Mouse (Mus musculus) stomach, embryonic 14.5 days (tissue): ENCODE measurements around the gene Srf. TPM values are rescaled to one million over a fixed set of nuclear protein-coding genes. Genes with fewer than 3 reads are reported as not detected.

ENCODE experiments used
- ATAC-seq: fragments of 200-750 bp; cut with Nextera tagmentation; 2 replicates; pipeline ENCODE4 v1.8.0; 2017; ENCODE audit warnings: low read depth, moderate TSS enrichment; ENCODE audit not compliant: insufficient number of reproducible peaks, insufficient read depth, low FRiP score
- H3K27ac ChIP-seq: fragments of 300-500 bp; sonication (generic); 2 replicates; pipeline ENCODE4 v1.5.1; 2014; ENCODE audit warnings: mild to moderate bottlenecking, low read length, moderate library complexity, mixed read lengths
- H3K27me3 ChIP-seq: fragments of 300-500 bp; sonication (generic); 2 replicates; pipeline ENCODE4 v1.6.1; 2014; ENCODE audit warnings: low read length, control low read depth, mixed read lengths; ENCODE audit not compliant: control insufficient read depth, insufficient read depth
- H3K36me3 ChIP-seq: fragments of 300-500 bp; sonication (generic); 2 replicates; pipeline ENCODE4 v1.6.1; 2014; ENCODE audit warnings: mild to moderate bottlenecking, control low read depth, low read length, moderate library complexity, mixed read lengths; ENCODE audit not compliant: control insufficient read depth, insufficient read depth
- H3K4me1 ChIP-seq: fragments of 300-500 bp; sonication (generic); 2 replicates; pipeline ENCODE4 v1.6.1; 2014; ENCODE audit warnings: low read length, control low read depth, mixed read lengths; ENCODE audit not compliant: control insufficient read depth, insufficient read depth
- H3K4me2 ChIP-seq: fragments of 300-500 bp; sonication (generic); replicated peaks from 2 replicates; pipeline ENCODE4 v1.6.1; 2014; ENCODE audit warnings: low read depth, low read length, control low read depth
- H3K4me3 ChIP-seq: fragments of 300-500 bp; sonication (generic); 2 replicates; pipeline ENCODE4 v1.5.1; 2014; ENCODE audit warnings: low read depth, low read length, control low read depth
- H3K9ac ChIP-seq: fragments of 300-500 bp; sonication (generic); replicated peaks from 2 replicates; pipeline ENCODE4 v1.6.1; 2014; ENCODE audit warnings: low read depth, mild to moderate bottlenecking, control low read depth, low read length, moderate library complexity, mixed read lengths
- H3K9me3 ChIP-seq: fragments of 300-500 bp; sonication (generic); 2 replicates; pipeline ENCODE4 v1.6.1; 2016; ENCODE audit warnings: low read depth, low read length, control low read depth; ENCODE audit not compliant: control insufficient read depth
- WGBS: fragments of 180-500 bp; shearing (Covaris S2); extraction: QIAGEN DNeasy Blood & Tissue Kit; methylation state at CpG from one replicate; pipeline ENCODE4 v1.1.7; 2014; 5-methylcytosine and 5-hydroxymethylcytosine counted together
- polyA plus RNA-seq: library from polyadenylated mRNA; unstranded; fragments of >200 nt; fragmentation: Nextera tagmentation; extraction: Ambion mirVana; gene quantifications from 2 replicates; pipeline ENCODE4 v1.2.1, GENCODE M21; 2014

Srf gene
- polyA plus RNA-seq, 1 experiment from 2014 or later = 15.7 TPM

DNA sequence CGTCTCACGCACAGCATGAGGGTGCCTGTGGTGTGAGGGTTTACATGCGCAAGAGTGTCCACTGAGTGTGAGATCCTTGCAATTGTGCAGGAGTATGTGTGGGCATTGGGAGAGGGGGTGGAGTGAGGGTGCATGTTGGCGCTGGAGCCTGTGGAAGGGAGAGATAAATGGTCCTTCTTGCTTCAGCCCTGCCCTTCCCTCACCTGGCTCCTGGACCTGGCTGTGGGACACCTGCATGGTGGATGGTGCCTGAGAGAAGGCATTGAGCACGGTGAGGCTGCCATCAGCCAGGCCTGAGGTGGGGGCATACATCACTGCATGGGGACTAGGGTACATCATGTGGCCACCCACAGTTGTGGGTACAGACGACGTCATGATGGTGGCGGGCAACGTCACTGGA, 6.3 kb downstream of the Srf start:
- 90% methylated on average over 9 of the region's 9 CpGs for WGBS
- Histone ChIP-seq H3K36me3 (peaks cover 46% of the 10 kb centered on the region), H3K27ac (no peak overlapping the region), H3K4me2 (no peak overlapping the region), H3K4me1 (peaks cover 33% of the 10 kb centered on the region), H3K4me3 (no peak overlapping the region), H3K27me3 (no peaks in the 10 kb centered on the region), H3K9me3 (no peaks in the 10 kb centered on the region), H3K9ac (no peak overlapping the region)
- no peak for ATAC-seq

GRCm38 (mm10) chr17:46549193-46549592, 6.8 kb downstream of the Srf start:
- no peak overlapping the region for H3K27ac ChIP-seq
- peaks cover 46% of the 10 kb centered on the region for H3K36me3 ChIP-seq
- H3K4me3 ChIP-seq = no peak overlapping the region
- H3K9ac ChIP-seq = no peak overlapping the region
- no peak overlapping the region for H3K4me2 ChIP-seq
- WGBS = 26% methylated on average over 8 of the region's 8 CpGs
- H3K9me3 ChIP-seq = no peaks in the 10 kb centered on the region
- H3K4me1 ChIP-seq = peaks cover 32% of the 10 kb centered on the region
- no peaks in the 10 kb centered on the region for H3K27me3 ChIP-seq
- ATAC-seq = no peak

DNA sequence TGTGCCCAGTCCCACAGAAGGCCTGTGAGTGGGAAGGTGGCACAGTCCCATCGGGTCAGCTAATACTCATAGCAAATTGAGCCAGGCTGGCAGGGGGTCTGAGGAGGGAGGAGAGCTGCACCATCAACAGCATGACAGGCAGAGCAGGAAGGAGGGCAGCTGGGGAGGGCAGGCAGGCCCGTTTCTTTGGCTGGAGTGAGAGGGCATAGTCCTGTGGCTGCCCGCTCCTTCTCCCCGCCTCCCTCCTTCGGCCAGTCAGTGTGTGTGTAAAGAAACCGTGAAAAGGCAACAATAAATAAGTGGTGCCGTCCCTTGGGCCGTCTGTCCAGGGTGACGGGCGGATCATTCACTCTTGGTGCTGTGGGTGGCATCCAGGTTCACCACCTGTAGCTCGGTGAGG, 7.2 kb downstream of the Srf start:
- Histone ChIP-seq H3K4me1 (peaks cover 28% of the 10 kb centered on the region), H3K27ac (no peak overlapping the region), H3K36me3 (peaks cover 46% of the 10 kb centered on the region), H3K4me2 (no peak overlapping the region), H3K27me3 (no peaks in the 10 kb centered on the region), H3K9ac (no peak overlapping the region), H3K4me3 (no peak overlapping the region), H3K9me3 (no peaks in the 10 kb centered on the region)
- WGBS = 67% methylated on average over 11 of the region's 11 CpGs
- no peak for ATAC-seq

DNA sequence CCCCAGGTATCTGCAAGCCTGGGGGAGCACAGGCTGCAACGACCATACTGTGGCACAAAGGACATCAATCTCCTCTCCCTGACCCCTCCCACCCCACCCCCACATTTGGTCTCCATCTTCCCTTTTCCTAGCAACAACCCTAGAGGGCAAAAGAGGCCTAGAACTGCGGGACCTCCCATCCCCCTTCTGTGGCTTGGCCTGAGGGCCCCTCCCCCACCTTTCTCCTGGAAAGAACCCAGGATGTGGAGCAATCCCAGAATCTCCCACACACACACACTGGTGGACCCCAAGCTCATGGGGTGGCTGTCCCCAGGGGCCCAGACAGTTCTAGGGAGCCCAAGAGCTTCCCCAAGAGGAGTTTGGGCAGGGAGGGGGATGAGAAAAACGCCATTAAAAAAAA, 8.1 kb downstream of the Srf start:
- Histone ChIP-seq H3K4me3 (no peak overlapping the region), H3K9me3 (no peaks in the 10 kb centered on the region), H3K27ac (no peak overlapping the region), H3K9ac (no peak overlapping the region), H3K4me2 (no peak overlapping the region), H3K36me3 (peaks cover 46% of the 10 kb centered on the region), H3K4me1 (peaks cover 23% of the 10 kb centered on the region), H3K27me3 (no peaks in the 10 kb centered on the region)
- no peak for ATAC-seq
- WGBS = 23% methylated on average over 3 of the region's 3 CpGs

DNA sequence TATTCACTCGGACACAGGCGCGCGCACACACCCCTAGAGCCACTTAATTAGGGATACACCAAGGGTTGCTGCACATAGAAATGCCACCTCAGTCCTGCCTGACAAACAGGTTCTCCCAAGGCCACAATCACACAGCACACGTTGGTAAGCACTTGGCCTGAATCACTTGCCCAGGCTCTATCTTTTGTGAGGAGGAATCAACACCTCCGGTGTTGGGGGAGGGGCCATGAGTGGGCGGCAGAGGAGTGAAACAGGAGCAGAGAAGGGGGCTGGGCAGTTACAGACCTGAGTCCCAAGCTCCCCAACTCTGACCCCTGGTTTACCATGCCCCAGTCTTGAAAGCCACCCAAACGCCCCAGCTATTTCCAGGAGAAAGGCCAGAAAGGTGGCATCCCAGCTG, 9.0 kb downstream of the Srf start:
- no peak overlapping the region for H3K27ac ChIP-seq
- no peaks in the 10 kb centered on the region for H3K27me3 ChIP-seq
- H3K4me3 ChIP-seq = no peak overlapping the region
- H3K4me1 ChIP-seq = peaks cover 17% of the 10 kb centered on the region
- H3K9me3 ChIP-seq = no peaks in the 10 kb centered on the region
- H3K36me3 ChIP-seq = peaks cover 41% of the 10 kb centered on the region
- peak overlapping the region; percentile 10; the same call in 1 of the 2 replicates for H3K9ac ChIP-seq
- H3K4me2 ChIP-seq = no peak overlapping the region
- ATAC-seq = no peak
- WGBS = 24% methylated on average over 8 of the region's 8 CpGs

GRCm38 (mm10) chr17:46546591-46546990, 9.4 kb downstream of the Srf start:
- Histone ChIP-seq H3K4me1 (peaks cover 17% of the 10 kb centered on the region), H3K9me3 (no peaks in the 10 kb centered on the region), H3K4me3 (peak overlapping the region; percentile 46), H3K27me3 (no peaks in the 10 kb centered on the region), H3K36me3 (peaks cover 37% of the 10 kb centered on the region), H3K9ac (no peak overlapping the region), H3K4me2 (peak overlapping the region; percentile 75), H3K27ac (no peak overlapping the region)
- WGBS = 15% methylated on average over 7 of the region's 7 CpGs
- ATAC-seq = no peak

DNA sequence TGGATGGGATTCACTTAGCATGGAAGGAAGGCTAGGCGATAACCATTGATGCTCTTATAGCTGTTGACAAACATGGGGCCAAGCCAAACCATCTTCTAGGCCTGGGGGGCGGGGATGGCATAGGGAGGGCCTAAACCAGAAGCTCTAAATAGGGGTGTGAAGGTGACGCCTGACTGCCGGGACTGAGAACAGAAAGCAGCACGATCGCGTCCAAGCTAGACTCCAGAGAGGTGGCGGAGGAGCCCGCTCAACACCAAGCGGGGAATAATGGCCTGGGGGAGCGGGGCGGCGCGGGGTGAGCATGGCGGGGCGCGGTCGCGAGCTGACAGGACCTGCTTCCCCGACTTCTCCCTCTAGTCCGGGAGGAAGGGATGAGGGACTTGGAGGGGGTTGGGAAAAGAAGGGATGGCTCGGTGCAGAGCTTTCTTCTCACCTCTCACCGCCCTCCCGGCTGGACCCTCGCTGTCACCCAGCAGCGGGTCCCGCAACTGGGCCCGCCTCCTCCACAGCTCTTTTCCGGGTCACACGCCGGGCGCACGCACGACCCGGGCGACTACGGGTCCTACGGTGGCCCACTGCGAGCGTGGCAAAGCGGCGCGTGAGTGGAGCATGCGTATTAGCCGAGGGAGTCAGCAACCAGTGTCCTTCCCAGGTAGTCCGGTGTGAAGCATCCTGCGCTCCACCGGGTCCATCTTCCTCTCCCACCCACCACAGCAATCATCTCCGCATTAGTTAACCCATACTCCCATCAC, 10.0 kb downstream of the Srf start, which contains the start of gene Cul9:
Cul9 (minus strand) TSS at position 576 of the 752 bp plus-strand sequence.
- H3K4me2 ChIP-seq = peak within 1 kb of the TSS; percentile 75
- no peak within 1 kb of the TSS for H3K27ac ChIP-seq
- no peaks in the 10 kb centered on the region for H3K27me3 ChIP-seq
- peaks cover 31% of the 10 kb centered on the region for H3K36me3 ChIP-seq
- H3K4me3 ChIP-seq = peak within 1 kb of the TSS; percentile 46
- WGBS = 2% methylated on average over 47 of the region's 49 CpGs
- H3K9me3 ChIP-seq = no peaks in the 10 kb centered on the region
- peak within 1 kb of the TSS; percentile 48 for H3K9ac ChIP-seq
- H3K4me1 ChIP-seq = peaks cover 17% of the 10 kb centered on the region
- peak; percentile 57; the same call in 1 of the 2 replicates for ATAC-seq

GRCm38 (mm10) chr17:46543661-46544060, 12.3 kb downstream of the Srf start:
- 88% methylated on average over 12 of the region's 12 CpGs for WGBS
- no peak overlapping the region for H3K27ac ChIP-seq
- H3K4me1 ChIP-seq = peaks cover 17% of the 10 kb centered on the region
- H3K4me3 ChIP-seq = no peak overlapping the region
- H3K36me3 ChIP-seq = peaks cover 9% of the 10 kb centered on the region
- no peaks in the 10 kb centered on the region for H3K27me3 ChIP-seq
- no peak overlapping the region for H3K9ac ChIP-seq
- H3K4me2 ChIP-seq = no peak overlapping the region
- no peak for ATAC-seq
- H3K9me3 ChIP-seq = no peaks in the 10 kb centered on the region
